Mouse (Mus musculus) erythroid progenitor cell, adult 5-6 weeks (primary cell): ENCODE measurements around the gene Vmp1. TPM values are rescaled to one million over a fixed set of nuclear protein-coding genes. Genes with fewer than 3 reads are reported as not detected.

ENCODE experiments used
- ATAC-seq: replicated peaks from 2 replicates; pipeline ENCODE4 v1.8.0; 2016; ENCODE audit warnings: moderate number of reproducible peaks, mild to moderate bottlenecking, moderate TSS enrichment, inconsistent platforms; ENCODE audit not compliant: poor library complexity, low FRiP score, severe bottlenecking
- total RNA-seq, 2 experiments: library from RNA; stranded (forward) in 1 of 2; stranded (reverse) in 1 of 2; fragments of 150-400 nt in 1 of 2; fragments of 186-747, 209-891 nt in 1 of 2; gene quantifications; 2 replicates each; pipeline versions ENCODE4 v1.2.3 to v1.2.4; 2015 to 2017; ENCODE audit warnings: low replicate concordance in 2 of 2

Gene Vmp1
- total RNA-seq, 2 experiments from 2014 or later, result 73.2 to 113 TPM

DNA sequence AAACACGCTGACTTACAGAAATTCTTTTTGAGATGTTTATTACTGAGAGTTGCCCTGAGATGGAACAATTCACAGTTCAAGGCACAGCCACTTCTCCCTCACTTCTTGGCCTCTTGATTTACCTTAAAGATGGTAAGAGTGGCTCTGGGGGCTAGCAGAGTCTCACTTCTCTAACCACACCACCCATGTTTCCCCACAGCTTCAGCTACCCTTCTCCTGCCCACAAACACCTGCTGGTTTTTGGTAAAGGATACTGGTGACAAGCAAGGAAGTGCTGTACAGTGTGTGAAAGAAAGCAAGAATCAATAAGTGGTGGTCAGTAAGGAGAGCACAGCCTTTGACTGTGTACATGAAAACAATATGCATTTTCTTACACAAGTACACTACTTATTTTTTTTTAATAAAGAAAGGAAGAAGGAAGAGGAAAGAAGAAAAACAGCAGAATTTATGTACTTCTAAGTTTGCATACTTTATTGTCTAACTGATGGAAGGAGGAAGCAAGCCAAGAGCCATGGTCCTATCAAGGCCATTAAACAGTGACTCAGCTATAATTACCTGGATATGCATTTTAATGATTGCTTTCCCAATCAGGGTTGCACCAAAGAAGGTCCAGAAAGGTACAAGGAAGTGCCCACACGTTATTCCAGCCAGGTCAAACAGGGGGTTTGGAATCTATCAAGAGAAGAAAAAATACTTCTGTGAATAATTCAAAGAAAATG is 76.9 kb downstream of the Vmp1 start:
- no peak for ATAC-seq

- ATAC-seq, result no peak
These were observed 78.7 kb downstream of the Vmp1 start for GRCm38 (mm10) chr11:86604732-86605520.

- ATAC-seq, result no peak
These were observed 79.3 kb downstream of the Vmp1 start for GRCm38 (mm10) chr11:86604289-86604688.

- ATAC-seq, result no peak
These were observed 79.9 kb downstream of the Vmp1 start for GRCm38 (mm10) chr11:86603719-86604118.

GRCm38 (mm10) chr11:86602116-86602515 is 81.5 kb downstream of the Vmp1 start:
- no peak for ATAC-seq

GRCm38 (mm10) chr11:86600209-86600557 is 83.5 kb downstream of the Vmp1 start:
- no peak for ATAC-seq

- ATAC-seq, result no peak
These were observed 84.0 kb downstream of the Vmp1 start for GRCm38 (mm10) chr11:86599378-86600208.

- no peak for ATAC-seq
These were observed 85.1 kb downstream of the Vmp1 start for GRCm38 (mm10) chr11:86598572-86598971.

- no peak for ATAC-seq
These were observed 85.5 kb downstream of the Vmp1 start for GRCm38 (mm10) chr11:86598154-86598553.

DNA sequence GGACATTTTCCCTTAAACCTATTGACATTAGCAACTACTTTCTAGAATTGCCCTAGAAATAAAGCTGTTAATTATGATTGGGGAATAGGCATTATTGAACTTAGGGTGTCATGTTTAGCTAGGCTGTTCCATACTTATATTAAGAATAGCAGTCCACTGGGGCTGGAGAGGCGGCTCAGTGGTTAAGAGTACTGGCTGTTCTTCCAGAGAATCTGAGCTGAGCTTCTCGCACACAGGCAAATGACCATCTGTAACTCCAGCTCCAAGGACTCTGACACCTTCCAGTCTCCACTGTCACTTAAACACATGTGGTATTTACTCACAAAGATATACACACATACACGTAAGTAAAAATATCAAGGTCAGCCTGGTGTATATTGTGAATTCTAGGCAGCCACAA is 86.7 kb downstream of the Vmp1 start:
- no peak for ATAC-seq

- ATAC-seq, result no peak
These were observed 87.3 kb downstream of the Vmp1 start for GRCm38 (mm10) chr11:86596187-86596960.

- ATAC-seq, result no peak
These were observed 88.3 kb downstream of the Vmp1 start for GRCm38 (mm10) chr11:86595366-86595765.

DNA sequence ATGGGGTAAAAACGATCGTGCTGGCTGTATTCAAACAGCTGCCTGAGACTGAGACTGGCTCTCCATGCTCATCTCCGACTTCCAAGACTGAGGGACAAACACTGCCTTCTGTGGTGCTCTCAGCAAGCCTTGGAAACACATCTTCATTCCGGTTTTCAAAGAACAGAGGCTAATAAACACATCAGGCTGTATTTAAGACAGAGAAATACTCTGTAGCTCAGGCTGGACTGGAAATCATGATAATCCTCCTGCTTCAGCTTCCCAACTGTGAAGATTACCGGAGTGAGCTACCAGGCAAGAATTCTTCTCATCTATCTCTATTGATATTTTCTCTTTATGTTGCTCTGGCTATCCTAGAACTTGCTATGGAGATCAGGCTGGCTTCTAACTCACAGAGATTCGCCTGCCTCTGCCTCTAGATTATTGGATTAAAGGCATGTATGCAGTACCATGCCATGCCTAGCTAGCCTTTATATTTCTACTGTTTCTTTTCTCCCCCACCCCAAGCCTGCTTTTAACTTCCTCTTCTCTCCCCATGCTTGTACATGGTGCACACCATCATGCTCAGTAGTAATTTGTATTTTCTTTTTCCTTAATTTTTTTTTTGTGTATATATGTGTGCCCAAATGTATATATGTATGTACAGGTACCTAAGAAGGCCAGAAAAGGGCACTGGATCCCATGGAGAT is 89.3 kb downstream of the Vmp1 start:
- ATAC-seq, result no peak

GRCm38 (mm10) chr11:86593443-86593842 is 90.2 kb downstream of the Vmp1 start:
- ATAC-seq, result no peak

DNA sequence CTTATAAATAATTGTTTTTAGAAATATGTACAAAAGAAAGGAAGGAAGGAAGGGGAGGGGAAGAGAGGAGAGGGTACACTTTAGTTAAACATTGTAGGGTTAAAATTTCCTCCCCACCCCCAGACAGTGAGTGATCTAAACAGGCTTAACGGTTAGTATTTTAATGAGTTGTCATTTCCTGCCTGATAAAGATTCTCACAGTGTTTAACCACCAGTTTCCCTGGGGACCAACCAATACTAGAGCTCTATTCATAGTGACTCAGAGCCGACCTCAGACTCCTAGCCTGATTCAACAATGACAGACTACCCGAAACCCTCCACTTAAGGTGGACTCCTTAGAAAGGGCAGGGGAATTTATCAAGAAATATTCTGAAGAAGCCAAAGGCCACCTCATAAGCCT is 90.6 kb downstream of the Vmp1 start:
- ATAC-seq, result no peak

GRCm38 (mm10) chr11:86591931-86592616 is 91.6 kb downstream of the Vmp1 start:
- ATAC-seq, result no peak

GRCm38 (mm10) chr11:86591301-86591845 is 92.3 kb downstream of the Vmp1 start:
- no peak for ATAC-seq

GRCm38 (mm10) chr11:86590579-86590978 is 93.1 kb downstream of the Vmp1 start:
- no peak for ATAC-seq
